16 mouse cellular contexts compared by ENCODE assay signal in the genomic region with DNA sequence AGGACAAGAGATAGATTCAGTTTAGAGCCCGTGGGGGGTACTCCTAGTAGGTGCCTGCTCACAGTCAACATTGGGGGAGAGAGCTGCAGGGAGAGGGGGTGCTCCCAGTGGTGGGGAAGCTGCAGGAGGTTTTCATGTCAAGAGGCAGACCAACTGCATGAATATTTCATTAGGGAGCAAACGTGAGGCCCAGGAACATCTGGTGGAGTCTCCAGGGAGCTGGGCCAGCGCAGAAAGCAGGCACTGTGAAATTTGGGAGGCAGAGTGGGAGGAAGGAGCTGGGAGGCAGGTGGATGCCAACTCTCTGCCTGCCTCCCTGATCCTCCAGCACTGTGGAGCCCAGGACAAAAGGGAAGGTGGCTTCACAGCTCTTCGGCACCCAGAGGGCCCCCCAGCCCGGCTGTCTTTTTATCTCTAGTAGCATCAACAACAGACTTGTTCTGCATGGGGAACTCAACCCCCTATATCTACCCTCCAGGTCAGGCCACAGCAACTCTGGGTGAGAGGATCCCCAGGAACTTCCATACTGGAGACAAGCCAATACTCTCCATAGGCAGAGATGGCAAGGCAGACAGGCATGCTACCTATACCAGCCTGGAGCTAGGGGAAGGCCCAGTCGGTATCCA. TPM values are rescaled to one million over a fixed set of nuclear protein-coding genes. Genes with fewer than 3 reads are reported as not detected.
DNase-seq lines count a peak whose midpoint lies in the region; ATAC-seq and TF ChIP-seq lines count a peak whose summit lies in the region.
"Had no signal": no experiment of that assay in that cellular context is flagged by ENCODE, and none has a peak within 500 bp of the region (broad histone marks: within the 10 kb centered on the region; RNA-seq: fewer than 3 reads in every experiment).

No protein-coding gene starts in this region.

- H3K27me3 ChIP-seq in hindbrain, embryonic 10.5 days (ENCODE audit: insufficient read depth, poor library complexity, severe bottlenecking): peaks cover 48% of the 10 kb centered on the region
- no peaks in the 10 kb centered on the region for H3K27me3 ChIP-seq in midbrain, embryonic 14.5 days (ENCODE audit: control insufficient read depth, insufficient read depth, low read length)

- 0 out of 2 replicates have a peak overlapping the region, but pooled peaks have one; percentile 4 for H3K4me2 ChIP-seq in midbrain, embryonic 14.5 days (ENCODE audit: low read length)
- H3K4me2 ChIP-seq: intestine, embryonic 15.5 days had no signal

- no peak; the same call in 1 of the 2 replicates for ATAC-seq in midbrain, embryonic 14.5 days (ENCODE audit: low FRiP score, low TSS enrichment)
- no peak for ATAC-seq in monocyte, adult 5-6 weeks (replicated peaks; ENCODE audit: insufficient number of reproducible peaks, low FRiP score, low TSS enrichment, poor library complexity, severe bottlenecking)
- ATAC-seq: intestine, embryonic 15.5 days; liver, postnatal 0 days had no signal

- no peak for DNase-seq in layer of hippocampus, adult 2 months (ENCODE audit: low spot score in 2 of 2)
- no peak for DNase-seq in layer of hippocampus, postnatal 36 days
- peak; percentile 73 for DNase-seq in brain, adult 2 months (ENCODE audit: low read depth, low spot score)
- no peak for DNase-seq in hindbrain, embryonic 10.5 days (ENCODE audit: low spot score)
- DNase-seq in midbrain, embryonic 14.5 days: peak; percentile 57
- DNase-seq in kidney, adult 11 months: no peak
- no peak for DNase-seq in Muller cell, postnatal 12 days (ENCODE audit: inconsistent ontology term)
- DNase-seq: adrenal gland, postnatal 36 days; cerebellum, adult 11 months; heart, adult 11 months; kidney, postnatal 14 days; liver, postnatal 0 days; lung, postnatal 4 days had no signal

- H3K4me1 ChIP-seq in hindbrain, embryonic 10.5 days (replicated peaks): peaks cover 43% of the 10 kb centered on the region
- peaks cover 50% of the 10 kb centered on the region for H3K4me1 ChIP-seq in midbrain, embryonic 14.5 days (ENCODE audit: control insufficient read depth, insufficient read depth, low read length)

- H3K9ac ChIP-seq in midbrain, embryonic 14.5 days (replicated peaks; ENCODE audit: low read length): no peak overlapping the region
- H3K9ac ChIP-seq: intestine, embryonic 15.5 days; liver, postnatal 0 days had no signal

- no peak for TF ChIP-seq CTCF in layer of hippocampus, adult 2 months (conservative IDR thresholded peaks at IDR 0.05)

- H3K9me3 ChIP-seq in hindbrain, embryonic 10.5 days: no peaks in the 10 kb centered on the region
- no peaks in the 10 kb centered on the region for H3K9me3 ChIP-seq in midbrain, embryonic 14.5 days (ENCODE audit: control insufficient read depth, low read length)
- H3K9me3 ChIP-seq: intestine, embryonic 15.5 days had no signal

- 60% methylated on average over 6 of the region's 6 CpGs for WGBS in hindbrain, embryonic 10.5 days
- WGBS in midbrain, embryonic 14.5 days: 37% methylated on average over 6 of the region's 6 CpGs

- H3K36me3 ChIP-seq in hindbrain, embryonic 10.5 days: no peaks in the 10 kb centered on the region
- no peaks in the 10 kb centered on the region for H3K36me3 ChIP-seq in midbrain, embryonic 14.5 days (ENCODE audit: control insufficient read depth, insufficient read depth, low read length)
- H3K36me3 ChIP-seq: intestine, embryonic 15.5 days had no signal

- peak overlapping the region; percentile 11 for H3K4me3 ChIP-seq in layer of hippocampus, adult 2 months
- no peak overlapping the region for H3K4me3 ChIP-seq in hindbrain, embryonic 10.5 days
- H3K4me3 ChIP-seq in midbrain, embryonic 14.5 days (replicated peaks; ENCODE audit: low read depth, low read length): no peak overlapping the region
- H3K4me3 ChIP-seq: intestine, embryonic 15.5 days had no signal

- H3K27ac ChIP-seq in layer of hippocampus, adult 2 months: 0 out of 2 replicates have a peak overlapping the region, but pooled peaks have one; percentile 7
- peak overlapping the region; percentile 57 for H3K27ac ChIP-seq in hindbrain, embryonic 10.5 days
- peak overlapping the region; percentile 26; the same call in 1 of the 2 replicates for H3K27ac ChIP-seq in midbrain, embryonic 14.5 days (replicated peaks; ENCODE audit: low read depth, low read length)
- H3K27ac ChIP-seq: intestine, embryonic 15.5 days; stomach, postnatal 0 days had no signal

RNA-seq across cellular contexts. Expression of gene Acsf3, which starts 25.8 kb away (rescaled TPM):
- total RNA-seq in layer of hippocampus, adult 2 months (2021): 10 to 100 TPM; 19.2 to 21.7 TPM
- total RNA-seq in layer of hippocampus, postnatal 36 days (2021): 10 to 100 TPM; 16.2 to 21.9 TPM
- polyA plus RNA-seq in hindbrain, embryonic 10.5 days (2016; fragmentation: Nextera tagmentation; extraction: Ambion mirVana): 16.5 and 18.0 TPM in 2 replicates
- 16.3 and 16.8 TPM in 2 replicates for polyA plus RNA-seq in midbrain, embryonic 14.5 days (2014; fragmentation: Nextera tagmentation; extraction: Ambion mirVana)
- 2.6 to 6.0 TPM (median 4.1 TPM) in 3 replicates for total RNA-seq in monocyte, adult 5-6 weeks (2017)

RNA-seq across cellular contexts. Expression of gene Cbfa2t3, which starts 50.5 kb away (rescaled TPM):
- total RNA-seq in layer of hippocampus, adult 2 months (2021): 10 to 100 TPM; 38.0 to 49.8 TPM
- total RNA-seq in layer of hippocampus, postnatal 36 days (2021): 10 to 100 TPM; 47.2 to 50.2 TPM
- polyA plus RNA-seq in hindbrain, embryonic 10.5 days (2016; fragmentation: Nextera tagmentation; extraction: Ambion mirVana): 2.2 and 5.4 TPM in 2 replicates
- 25.2 and 28.7 TPM in 2 replicates for polyA plus RNA-seq in midbrain, embryonic 14.5 days (2014; fragmentation: Nextera tagmentation; extraction: Ambion mirVana)
- total RNA-seq in monocyte, adult 5-6 weeks (2017): 21.2 to 48.6 TPM (median 32.6 TPM) in 3 replicates

Comparison
In these comparisons a context has a peak if more than half of its experiments do, and no peak if none do; other contexts are left out.
1. DNase-seq: peak in brain, adult 2 months (single experiment) and midbrain, embryonic 14.5 days (single experiment); none in layer of hippocampus, adult 2 months (0 of 2), layer of hippocampus, postnatal 36 days (0 of 2), hindbrain, embryonic 10.5 days (single experiment), kidney, adult 11 months (single experiment) and Muller cell, postnatal 12 days (single experiment).
2. H3K27ac ChIP-seq: peak in every context shown above with its lines; median percentile 57 in hindbrain, embryonic 10.5 days; 26 in midbrain, embryonic 14.5 days; 7 in layer of hippocampus, adult 2 months.